Mouse (Mus musculus) cerebellum, adult 2 months (tissue): ENCODE data around the gene Mss51.

Source experiments
- CTCF ChIP-seq: fragments of 200-500 bp; IDR thresholded peaks from 2 replicates; pipeline ENCODE4 v1.5.1; 2011; ENCODE audit warnings: low read depth, mild to moderate bottlenecking, control low read depth, low read length, moderate library complexity, borderline replicate concordance; ENCODE audit not compliant: insufficient read depth
- POLR2A ChIP-seq: fragments of 200-500 bp; IDR thresholded peaks from 2 replicates; pipeline ENCODE4 v1.6.1; 2011; ENCODE audit warnings: low read length, control low read depth, borderline replicate concordance; ENCODE audit not compliant: insufficient read depth

- TF ChIP-seq CTCF = no peak
- TF ChIP-seq POLR2A = no peak
Measured at GRCm38 (mm10) chr14:20436976-20437375, 59.7 kb downstream of the Mss51 start.
